Mouse (Mus musculus): ENCODE measurements around the gene Rpap3. TPM values are rescaled to one million over a fixed set of nuclear protein-coding genes. Genes with fewer than 3 reads are reported as not detected.
A peak's percentile ranks its signal among the peaks of the same experiment; 100 is the strongest.

Gene Rpap3
- total RNA-seq, 1 experiment = 32.2 TPM

DNA sequence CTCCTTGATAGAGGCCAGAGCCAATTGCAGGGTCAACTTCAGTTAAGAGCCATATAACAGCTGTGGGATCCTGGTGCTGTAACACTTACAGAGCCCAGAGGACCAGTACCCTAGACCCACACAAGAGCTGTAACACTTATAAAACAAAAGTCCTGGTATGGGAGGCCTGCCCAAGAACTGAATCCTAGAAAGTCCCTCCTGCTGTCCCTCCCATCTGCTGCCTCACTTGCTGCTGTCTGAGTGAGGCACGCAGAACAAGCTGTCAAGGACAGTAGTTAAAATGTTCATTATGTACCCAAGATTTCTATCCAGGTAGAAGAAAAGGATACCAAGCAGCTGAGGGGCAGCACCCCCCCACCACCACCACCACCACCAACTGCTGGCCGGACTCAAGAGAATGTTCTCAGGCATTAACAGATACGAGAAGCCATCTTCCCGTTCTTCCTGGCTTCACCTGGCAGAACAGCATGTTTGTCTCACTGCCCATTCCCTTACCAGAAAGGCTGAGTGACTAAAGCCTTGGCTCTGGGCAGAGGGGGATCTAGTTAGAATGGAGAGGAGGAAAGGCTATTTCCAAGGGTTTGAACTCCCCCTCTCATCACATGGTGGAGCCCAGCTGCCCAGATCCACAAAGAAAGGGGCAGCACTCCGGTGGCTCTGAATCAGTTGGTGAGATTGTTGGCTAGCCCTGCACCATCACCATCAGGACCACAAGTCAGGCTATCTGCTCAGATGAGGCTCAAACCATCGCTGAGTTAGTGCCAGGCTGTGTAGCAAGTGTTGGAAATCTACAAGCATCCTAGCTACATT lies 18.1 kb upstream of the Rpap3 start:
- in situ Hi-C loops (cut with MboI; ENCODE audit: low sequenced_read_pairs in 2 of 2, unreplicated experiment in 2 of 2) = no loop called here

DNA sequence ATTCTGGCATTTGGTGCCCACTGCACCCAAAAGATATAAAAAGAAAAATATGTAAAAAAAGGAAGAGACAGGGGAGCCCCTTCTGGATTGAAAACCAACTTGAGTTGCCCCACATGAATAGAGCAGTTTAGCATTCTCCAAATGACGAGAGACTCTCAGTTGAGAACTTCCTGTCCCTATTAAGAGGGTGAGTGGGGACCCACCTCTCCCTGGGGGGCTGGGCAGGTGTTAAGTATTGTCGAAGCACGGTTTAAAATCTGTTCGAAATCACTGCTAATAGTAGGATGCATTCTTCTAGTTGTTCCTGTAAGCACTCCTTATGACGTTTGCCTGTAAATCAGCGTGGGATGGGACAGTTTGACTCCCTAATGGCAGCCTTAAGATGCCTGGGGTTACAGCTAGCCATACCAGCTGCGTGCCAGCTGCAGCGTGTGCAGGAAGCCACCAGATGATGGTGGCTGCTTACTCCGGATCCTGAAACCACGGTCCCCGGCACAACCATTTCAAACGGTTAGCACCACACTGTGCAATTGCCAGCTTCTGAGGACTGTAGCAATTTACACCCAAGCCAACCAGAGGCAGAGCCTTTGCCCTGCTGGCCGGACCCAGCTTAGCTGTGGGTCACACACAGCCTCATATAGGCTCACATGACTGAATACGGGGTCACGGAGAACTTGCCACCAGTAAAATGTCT lies 15.5 kb upstream of the Rpap3 start:
- no peak for TF ChIP-seq ZNF384 (IDR thresholded peaks at IDR 0.05; ENCODE audit: low read depth, low read length)
- TF ChIP-seq MAFK (IDR thresholded peaks at IDR 0.05; ENCODE audit: insufficient read depth, low read depth, low read length) = no peak
- TF ChIP-seq ZC3H11A (IDR thresholded peaks at IDR 0.05; ENCODE audit: borderline replicate concordance, low read depth, low read length) = no peak
- no peak for TF ChIP-seq HCFC1 (IDR thresholded peaks at IDR 0.05; ENCODE audit: borderline replicate concordance, insufficient read depth, low read length)
- no peak for TF ChIP-seq CHD2 (IDR thresholded peaks at IDR 0.05; ENCODE audit: low read depth, low read length)
- no peak for DNase-seq (ENCODE audit: low read depth, low spot score)
- no peaks in the 10 kb centered on the region for H3K36me3 ChIP-seq (ENCODE audit: control insufficient read depth, insufficient read depth, low read length, poor library complexity, severe bottlenecking)
- in situ Hi-C loops (cut with MboI; ENCODE audit: low sequenced_read_pairs in 2 of 2, unreplicated experiment in 2 of 2) = no loop called here
- no peak overlapping the region for H3K27ac ChIP-seq (ENCODE audit: insufficient read depth, low read depth, low read length, poor library complexity, severe bottlenecking)
- no peak overlapping the region for H3K4me3 ChIP-seq (ENCODE audit: insufficient read depth in 1 of 2, low read depth in 1 of 2, low read length in 2 of 2, poor library complexity in 1 of 2, severe bottlenecking in 1 of 2)
- H3K9ac ChIP-seq (ENCODE audit: insufficient read depth, low read depth, low read length, poor library complexity, severe bottlenecking) = no peak overlapping the region
- no peaks in the 10 kb centered on the region for H3K9me3 ChIP-seq (ENCODE audit: control insufficient read depth, insufficient read depth, low read depth, low read length)
- no peaks in the 10 kb centered on the region for H3K4me1 ChIP-seq (ENCODE audit: control insufficient read depth in 2 of 2, insufficient read depth in 2 of 2, low read length in 2 of 2, poor library complexity in 1 of 2)

More for the DNA sequence above, 18.1 kb upstream of the Rpap3 start:
- Histone ChIP-seq H3K4me1 (ENCODE audit: control insufficient read depth in 2 of 2, insufficient read depth in 2 of 2, low read length in 2 of 2, poor library complexity in 1 of 2) (no peaks in the 10 kb centered on the region), H3K9me3 (ENCODE audit: control insufficient read depth, insufficient read depth, low read depth, low read length) (no peaks in the 10 kb centered on the region), H3K9ac (ENCODE audit: insufficient read depth, low read depth, low read length, poor library complexity, severe bottlenecking) (no peak overlapping the region), H3K36me3 (ENCODE audit: control insufficient read depth, insufficient read depth, low read length, poor library complexity, severe bottlenecking) (no peaks in the 10 kb centered on the region), H3K27ac (ENCODE audit: insufficient read depth, low read depth, low read length, poor library complexity, severe bottlenecking) (no peak overlapping the region), H3K4me3 (ENCODE audit: insufficient read depth in 1 of 2, low read depth in 1 of 2, low read length in 2 of 2, poor library complexity in 1 of 2, severe bottlenecking in 1 of 2) (no peak overlapping the region)
- no peak for DNase-seq (ENCODE audit: low read depth, low spot score)
- TF ChIP-seq ZNF384 (IDR thresholded peaks at IDR 0.05; ENCODE audit: low read depth, low read length) = no peak
- TF ChIP-seq ZC3H11A (IDR thresholded peaks at IDR 0.05; ENCODE audit: borderline replicate concordance, low read depth, low read length) = no peak
- no peak for TF ChIP-seq HCFC1 (IDR thresholded peaks at IDR 0.05; ENCODE audit: borderline replicate concordance, insufficient read depth, low read length)
- TF ChIP-seq MAFK (IDR thresholded peaks at IDR 0.05; ENCODE audit: insufficient read depth, low read depth, low read length) = no peak
- no peak for TF ChIP-seq CHD2 (IDR thresholded peaks at IDR 0.05; ENCODE audit: low read depth, low read length)

DNA sequence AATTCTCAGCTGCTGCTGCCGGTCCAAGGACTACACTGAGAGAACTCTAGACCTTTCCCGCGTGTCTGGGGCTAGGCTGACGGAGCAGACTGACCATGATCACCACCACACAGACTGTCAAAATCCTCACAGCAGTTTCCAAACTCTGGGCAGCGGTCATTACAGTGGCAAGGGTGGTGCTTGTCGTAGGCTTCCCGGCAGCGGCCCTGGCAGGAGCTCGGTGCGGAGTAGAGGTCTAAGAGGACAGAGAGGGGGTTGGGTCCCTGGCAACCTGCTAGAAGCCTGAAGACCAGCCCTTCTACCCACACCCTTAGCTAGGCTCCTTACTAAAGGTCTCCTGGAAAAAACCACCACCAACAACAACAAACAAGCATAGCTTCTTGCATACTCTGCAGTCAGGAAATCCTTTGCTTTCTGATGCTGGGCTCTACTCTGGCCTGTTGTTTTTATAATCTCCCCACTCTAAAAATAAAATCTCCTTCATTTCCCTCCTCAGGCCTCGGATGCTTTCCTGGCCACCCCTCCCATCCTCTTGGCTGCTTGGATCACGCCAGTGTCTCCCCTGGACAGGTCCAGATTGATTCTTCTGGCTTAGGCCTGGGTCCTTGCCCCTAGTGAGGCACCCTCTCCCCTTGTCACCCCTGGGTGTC lies 14.5 kb upstream of the Rpap3 start:
- DNase-seq (ENCODE audit: low read depth, low spot score) = no peak
- no peaks in the 10 kb centered on the region for H3K4me1 ChIP-seq (ENCODE audit: control insufficient read depth in 2 of 2, insufficient read depth in 2 of 2, low read length in 2 of 2, poor library complexity in 1 of 2)
- TF ChIP-seq ZC3H11A (IDR thresholded peaks at IDR 0.05; ENCODE audit: borderline replicate concordance, low read depth, low read length) = no peak
- no peak for TF ChIP-seq MAFK (IDR thresholded peaks at IDR 0.05; ENCODE audit: insufficient read depth, low read depth, low read length)
- TF ChIP-seq CHD2 (IDR thresholded peaks at IDR 0.05; ENCODE audit: low read depth, low read length) = no peak
- no peak for TF ChIP-seq HCFC1 (IDR thresholded peaks at IDR 0.05; ENCODE audit: borderline replicate concordance, insufficient read depth, low read length)
- no peak for TF ChIP-seq ZNF384 (IDR thresholded peaks at IDR 0.05; ENCODE audit: low read depth, low read length)
- no peaks in the 10 kb centered on the region for H3K36me3 ChIP-seq (ENCODE audit: control insufficient read depth, insufficient read depth, low read length, poor library complexity, severe bottlenecking)
- in situ Hi-C loops (cut with MboI; ENCODE audit: low sequenced_read_pairs in 2 of 2, unreplicated experiment in 2 of 2) = no loop called here
- no peak overlapping the region for H3K9ac ChIP-seq (ENCODE audit: insufficient read depth, low read depth, low read length, poor library complexity, severe bottlenecking)
- H3K4me3 ChIP-seq (ENCODE audit: insufficient read depth in 1 of 2, low read depth in 1 of 2, low read length in 2 of 2, poor library complexity in 1 of 2, severe bottlenecking in 1 of 2) = no peak overlapping the region
- H3K9me3 ChIP-seq (ENCODE audit: control insufficient read depth, insufficient read depth, low read depth, low read length) = no peaks in the 10 kb centered on the region
- H3K27ac ChIP-seq (ENCODE audit: insufficient read depth, low read depth, low read length, poor library complexity, severe bottlenecking) = no peak overlapping the region

DNA sequence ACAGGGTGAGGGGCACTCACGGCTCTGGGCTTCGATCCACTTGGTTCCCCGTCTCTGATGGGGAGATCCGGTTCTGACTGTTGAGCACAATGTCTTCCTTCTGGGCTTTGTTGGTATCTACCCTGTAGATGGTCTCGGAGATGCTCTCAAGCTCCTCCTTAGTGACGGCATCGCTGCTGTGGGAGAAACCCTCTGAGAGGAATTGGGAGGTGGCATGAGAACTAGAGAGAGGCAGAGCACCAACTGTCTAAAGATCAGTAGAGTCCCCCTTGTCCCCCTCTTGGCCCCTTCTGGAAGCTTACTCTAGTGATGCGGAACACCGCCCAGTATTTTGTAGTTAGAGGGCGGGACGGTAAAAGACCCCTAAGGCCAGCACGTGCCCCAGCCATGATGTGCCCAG lies 13.9 kb upstream of the Rpap3 start:
- in situ Hi-C loops (cut with MboI; ENCODE audit: low sequenced_read_pairs in 2 of 2, unreplicated experiment in 2 of 2) = no loop called here
- DNase-seq (ENCODE audit: low read depth, low spot score) = no peak
- Histone ChIP-seq H3K36me3 (ENCODE audit: control insufficient read depth, insufficient read depth, low read length, poor library complexity, severe bottlenecking) (no peaks in the 10 kb centered on the region), H3K4me1 (ENCODE audit: control insufficient read depth in 2 of 2, insufficient read depth in 2 of 2, low read length in 2 of 2, poor library complexity in 1 of 2) (no peaks in the 10 kb centered on the region), H3K9me3 (ENCODE audit: control insufficient read depth, insufficient read depth, low read depth, low read length) (no peaks in the 10 kb centered on the region), H3K9ac (ENCODE audit: insufficient read depth, low read depth, low read length, poor library complexity, severe bottlenecking) (no peak overlapping the region), H3K27ac (ENCODE audit: insufficient read depth, low read depth, low read length, poor library complexity, severe bottlenecking) (no peak overlapping the region), H3K4me3 (ENCODE audit: insufficient read depth in 1 of 2, low read depth in 1 of 2, low read length in 2 of 2, poor library complexity in 1 of 2, severe bottlenecking in 1 of 2) (peak overlapping the region in 1 of 2 experiments; percentile 24; a peak in 1 of 4 replicates)
- no peak for TF ChIP-seq HCFC1 (IDR thresholded peaks at IDR 0.05; ENCODE audit: borderline replicate concordance, insufficient read depth, low read length)
- no peak for TF ChIP-seq ZC3H11A (IDR thresholded peaks at IDR 0.05; ENCODE audit: borderline replicate concordance, low read depth, low read length)
- TF ChIP-seq CHD2 (IDR thresholded peaks at IDR 0.05; ENCODE audit: low read depth, low read length) = no peak
- no peak for TF ChIP-seq ZNF384 (IDR thresholded peaks at IDR 0.05; ENCODE audit: low read depth, low read length)

Measured in ES-E14 (cell line).